Mouse (Mus musculus) heart, postnatal 25 days (tissue): Measurements from ENCODE around the gene Angpt4. TPM values are rescaled to one million over a fixed set of nuclear protein-coding genes. Genes with fewer than 3 reads are reported as not detected.

Experiments used
- DNase-seq: peaks from one replicate; pipeline ENCODE4 v3.0.0; 2022; ENCODE audit warnings: low spot score
- intact Hi-C: fragments of 180-260 bp; cut with DNase I; formaldehyde crosslinking; loops from one replicate; pipeline ENCODE4 v1.15.1; 2025
- total RNA-seq, 2 experiments: library from RNA; stranded (reverse); gene quantifications; 2 replicates each; pipeline ENCODE4 v1.2.3; 2021

Angpt4 gene
- total RNA-seq, 2 experiments from 2014 or later, result 0.13 to 0.39 TPM

GRCm38 (mm10) chr2:151956500-151957137 lies 45.6 kb downstream of the Angpt4 start:
- no peak for DNase-seq
- intact Hi-C loops, result no loop called here

GRCm38 (mm10) chr2:151959274-151959673 lies 48.3 kb downstream of the Angpt4 start:
- intact Hi-C loops, result no loop called here
- no peak for DNase-seq

GRCm38 (mm10) chr2:151961284-151962196 lies 50.5 kb downstream of the Angpt4 start:
- no peak for DNase-seq

GRCm38 (mm10) chr2:151962474-151962873 lies 51.5 kb downstream of the Angpt4 start:
- DNase-seq, result no peak
- intact Hi-C loops, result no loop called here

More at GRCm38 (mm10) chr2:151961284-151962196, 50.5 kb downstream of the Angpt4 start:
- intact Hi-C loops, result no loop called here

- intact Hi-C loops, result no loop called here
- DNase-seq, result no peak
Observed at GRCm38 (mm10) chr2:151963319-151963718, 52.3 kb downstream of the Angpt4 start.

GRCm38 (mm10) chr2:151964052-151964451 lies 53.0 kb downstream of the Angpt4 start:
- intact Hi-C loops, result no loop called here
- no peak for DNase-seq

GRCm38 (mm10) chr2:151967176-151967750 lies 56.3 kb downstream of the Angpt4 start:
- no peak for DNase-seq
- intact Hi-C loops, result no loop called here

GRCm38 (mm10) chr2:151967792-151968191 lies 56.8 kb downstream of the Angpt4 start:
- intact Hi-C loops, result no loop called here
- DNase-seq, result no peak

GRCm38 (mm10) chr2:151968451-151968850 lies 57.4 kb downstream of the Angpt4 start:
- intact Hi-C loops, result no loop called here
- no peak for DNase-seq

GRCm38 (mm10) chr2:151968986-151969385 lies 58.0 kb downstream of the Angpt4 start:
- DNase-seq, result no peak
- intact Hi-C loops, result no loop called here

- no peak for DNase-seq
- intact Hi-C loops, result no loop called here
Observed at GRCm38 (mm10) chr2:151969396-151969795, 58.4 kb downstream of the Angpt4 start.

- intact Hi-C loops, result loop anchor here (10.0 kb wide), 1 partner anchor 226 kb away; the partner anchor contains the start of gene Psmf1
- DNase-seq, result peak; percentile 80
Observed at GRCm38 (mm10) chr2:151970191-151971172, 59.5 kb downstream of the Angpt4 start.

GRCm38 (mm10) chr2:151971748-151972147 lies 60.7 kb downstream of the Angpt4 start:
- no peak for DNase-seq
- intact Hi-C loops, result loop anchor here (10.0 kb wide), 1 partner anchor 227 kb away; the partner anchor contains the start of gene Psmf1

GRCm38 (mm10) chr2:151972880-151973594 lies 62.0 kb downstream of the Angpt4 start:
- intact Hi-C loops, result loop anchor here (10.0 kb wide), 1 partner anchor 228 kb away; the partner anchor contains the start of gene Psmf1
- no peak for DNase-seq

- no peak for DNase-seq
- intact Hi-C loops, result loop anchor here (10.0 kb wide), 1 partner anchor 229 kb away; the partner anchor contains the start of gene Psmf1
Observed at GRCm38 (mm10) chr2:151973595-151974562, 62.9 kb downstream of the Angpt4 start.

GRCm38 (mm10) chr2:151975295-151975694 lies 64.3 kb downstream of the Angpt4 start:
- DNase-seq, result no peak
- intact Hi-C loops, result loop anchor here (10.0 kb wide), 1 partner anchor 230 kb away; the partner anchor contains the start of gene Psmf1

GRCm38 (mm10) chr2:151976067-151976466 lies 65.1 kb downstream of the Angpt4 start:
- intact Hi-C loops, result loop anchor here (10.0 kb wide), 1 partner anchor 231 kb away; the partner anchor contains the start of gene Psmf1

More at GRCm38 (mm10) chr2:151976067-151976466, 65.1 kb downstream of the Angpt4 start:
- no peak for DNase-seq
